Mouse (Mus musculus): Measurements from ENCODE around the gene Pex7. TPM values are rescaled to one million over a fixed set of nuclear protein-coding genes. Genes with fewer than 3 reads are reported as not detected.

Gene Pex7
- total and polyA plus RNA-seq, 2 experiments from 2014 or later = 24.2 to 46.7 TPM

- Histone ChIP-seq H3K4me3 (ENCODE audit: low read depth, low read length) (no peak overlapping the region), H3K27ac (ENCODE audit: low read depth) (no peak overlapping the region), H3K9ac (replicated peaks; ENCODE audit: low read depth, low read length) (no peak overlapping the region), H3K27me3 (ENCODE audit: control insufficient read depth, insufficient read depth, low read length) (no peaks in the 10 kb centered on the region), H3K36me3 (replicated peaks; ENCODE audit: control insufficient read depth, insufficient read depth, low read length) (0 out of 2 replicates have a peak, but pooled peaks cover 4% of the 10 kb centered on the region), H3K4me2 (ENCODE audit: low read depth, low read length) (no peak overlapping the region), H3K4me1 (ENCODE audit: control insufficient read depth, insufficient read depth) (no peaks in the 10 kb centered on the region), H3K9me3 (replicated peaks; ENCODE audit: control insufficient read depth, low read length) (no peaks in the 10 kb centered on the region)
- ATAC-seq (ENCODE audit: insufficient read depth, low read depth) = no peak
- 87% methylated on average over 8 of the region's 8 CpGs for WGBS
- TF ChIP-seq CTCF (IDR thresholded peaks at IDR 0.05; ENCODE audit: low read depth) (no peak), EP300 (IDR thresholded peaks at IDR 0.05; ENCODE audit: low read depth) (no peak)
- DNase-seq (ENCODE audit: low spot score) = no peak
Observed at GRCm38 (mm10) chr10:19877257-19877656, 30.2 kb downstream of the Pex7 start.

GRCm38 (mm10) chr10:19876669-19877068 is 30.8 kb downstream of the Pex7 start:
- no peaks in the 10 kb centered on the region for H3K27me3 ChIP-seq (ENCODE audit: control insufficient read depth, insufficient read depth, low read length)
- no peaks in the 10 kb centered on the region for H3K9me3 ChIP-seq (replicated peaks; ENCODE audit: control insufficient read depth, low read length)
- no peak overlapping the region for H3K4me2 ChIP-seq (ENCODE audit: low read depth, low read length)
- DNase-seq (ENCODE audit: low spot score) (no peak), ATAC-seq (ENCODE audit: insufficient read depth, low read depth) (no peak)
- no peaks in the 10 kb centered on the region for H3K4me1 ChIP-seq (ENCODE audit: control insufficient read depth, insufficient read depth)
- H3K4me3 ChIP-seq (ENCODE audit: low read depth, low read length) = no peak overlapping the region
- no peak overlapping the region for H3K9ac ChIP-seq (replicated peaks; ENCODE audit: low read depth, low read length)
- WGBS = 67% methylated on average over 7 of the region's 7 CpGs
- 0 out of 2 replicates have a peak, but pooled peaks cover 4% of the 10 kb centered on the region for H3K36me3 ChIP-seq (replicated peaks; ENCODE audit: control insufficient read depth, insufficient read depth, low read length)
- TF ChIP-seq CTCF (IDR thresholded peaks at IDR 0.05; ENCODE audit: low read depth) = no peak
- TF ChIP-seq EP300 (IDR thresholded peaks at IDR 0.05; ENCODE audit: low read depth) = no peak
- no peak overlapping the region for H3K27ac ChIP-seq (ENCODE audit: low read depth)

- Histone ChIP-seq H3K9me3 (replicated peaks; ENCODE audit: control insufficient read depth, low read length) (no peaks in the 10 kb centered on the region), H3K4me3 (ENCODE audit: low read depth, low read length) (no peak overlapping the region), H3K27me3 (ENCODE audit: control insufficient read depth, insufficient read depth, low read length) (no peaks in the 10 kb centered on the region), H3K4me1 (ENCODE audit: control insufficient read depth, insufficient read depth) (no peaks in the 10 kb centered on the region), H3K4me2 (ENCODE audit: low read depth, low read length) (no peak overlapping the region), H3K9ac (replicated peaks; ENCODE audit: low read depth, low read length) (no peak overlapping the region), H3K27ac (ENCODE audit: low read depth) (no peak overlapping the region), H3K36me3 (replicated peaks; ENCODE audit: control insufficient read depth, insufficient read depth, low read length) (no peaks in the 10 kb centered on the region)
- 75% methylated on average over 5 of the region's 5 CpGs for WGBS
- DNase-seq (ENCODE audit: low spot score) (no peak), ATAC-seq (ENCODE audit: insufficient read depth, low read depth) (no peak)
- TF ChIP-seq CTCF (IDR thresholded peaks at IDR 0.05; ENCODE audit: low read depth) (no peak), EP300 (IDR thresholded peaks at IDR 0.05; ENCODE audit: low read depth) (no peak)
Observed at GRCm38 (mm10) chr10:19875346-19875745, 32.1 kb downstream of the Pex7 start.

GRCm38 (mm10) chr10:19855597-19856306 is 51.7 kb downstream of the Pex7 start:
- peaks cover 30% of the 10 kb centered on the region for H3K27me3 ChIP-seq (ENCODE audit: control insufficient read depth, insufficient read depth, low read length)
- H3K4me1 ChIP-seq (ENCODE audit: control insufficient read depth, insufficient read depth) = peaks cover 8% of the 10 kb centered on the region; the same call in 1 of the 2 replicates
- no peak overlapping the region for H3K4me2 ChIP-seq (ENCODE audit: low read depth, low read length)
- no peak overlapping the region for H3K9ac ChIP-seq (replicated peaks; ENCODE audit: low read depth, low read length)
- H3K9me3 ChIP-seq (replicated peaks; ENCODE audit: control insufficient read depth, low read length) = no peaks in the 10 kb centered on the region
- H3K27ac ChIP-seq (ENCODE audit: low read depth) = no peak overlapping the region
- no peak for TF ChIP-seq CTCF (IDR thresholded peaks at IDR 0.05; ENCODE audit: low read depth)
- no peak for TF ChIP-seq EP300 (IDR thresholded peaks at IDR 0.05; ENCODE audit: low read depth)
- WGBS = 84% methylated on average over 7 of the region's 7 CpGs
- no peak overlapping the region for H3K4me3 ChIP-seq (ENCODE audit: low read depth, low read length)
- no peaks in the 10 kb centered on the region for H3K36me3 ChIP-seq (replicated peaks; ENCODE audit: control insufficient read depth, insufficient read depth, low read length)
- ATAC-seq (ENCODE audit: insufficient read depth, low read depth) (no peak; the same call in 1 of the 2 replicates), DNase-seq (ENCODE audit: low spot score) (no peak)

- Histone ChIP-seq H3K27ac (ENCODE audit: low read depth) (no peak overlapping the region), H3K9ac (replicated peaks; ENCODE audit: low read depth, low read length) (no peak overlapping the region), H3K36me3 (replicated peaks; ENCODE audit: control insufficient read depth, insufficient read depth, low read length) (no peaks in the 10 kb centered on the region), H3K27me3 (ENCODE audit: control insufficient read depth, insufficient read depth, low read length) (peaks cover 52% of the 10 kb centered on the region), H3K9me3 (replicated peaks; ENCODE audit: control insufficient read depth, low read length) (no peaks in the 10 kb centered on the region), H3K4me1 (ENCODE audit: control insufficient read depth, insufficient read depth) (peaks cover 8% of the 10 kb centered on the region), H3K4me2 (ENCODE audit: low read depth, low read length) (no peak overlapping the region), H3K4me3 (ENCODE audit: low read depth, low read length) (no peak overlapping the region)
- DNase-seq (ENCODE audit: low spot score) = no peak
- no peak for TF ChIP-seq EP300 (IDR thresholded peaks at IDR 0.05; ENCODE audit: low read depth)
- no peak for TF ChIP-seq CTCF (IDR thresholded peaks at IDR 0.05; ENCODE audit: low read depth)
- ATAC-seq (ENCODE audit: insufficient read depth, low read depth) = no peak
- 67% methylated on average over 2 of the region's 2 CpGs for WGBS
Observed at GRCm38 (mm10) chr10:19853609-19854008, 53.9 kb downstream of the Pex7 start.

- H3K9ac ChIP-seq (replicated peaks; ENCODE audit: low read depth, low read length) = no peak overlapping the region
- no peaks in the 10 kb centered on the region for H3K36me3 ChIP-seq (replicated peaks; ENCODE audit: control insufficient read depth, insufficient read depth, low read length)
- no peak overlapping the region for H3K4me2 ChIP-seq (ENCODE audit: low read depth, low read length)
- H3K27ac ChIP-seq (ENCODE audit: low read depth) = no peak overlapping the region
- no peaks in the 10 kb centered on the region for H3K9me3 ChIP-seq (replicated peaks; ENCODE audit: control insufficient read depth, low read length)
- 26% methylated on average over 6 of the region's 6 CpGs for WGBS
- peaks cover 8% of the 10 kb centered on the region for H3K4me1 ChIP-seq (ENCODE audit: control insufficient read depth, insufficient read depth)
- DNase-seq (ENCODE audit: low spot score) (no peak), ATAC-seq (ENCODE audit: insufficient read depth, low read depth) (no peak)
- peaks cover 54% of the 10 kb centered on the region for H3K27me3 ChIP-seq (ENCODE audit: control insufficient read depth, insufficient read depth, low read length)
- H3K4me3 ChIP-seq (ENCODE audit: low read depth, low read length) = no peak overlapping the region
- TF ChIP-seq CTCF (IDR thresholded peaks at IDR 0.05; ENCODE audit: low read depth) = no peak
- no peak for TF ChIP-seq EP300 (IDR thresholded peaks at IDR 0.05; ENCODE audit: low read depth)
Observed at GRCm38 (mm10) chr10:19852776-19853175, 54.7 kb downstream of the Pex7 start.
